Mouse (Mus musculus) NIH3T3 (cell line): Measurements from ENCODE around the gene Htra3.

Experiments used
- DNase-seq: peaks from one replicate; pipeline ENCODE4 v3.0.0-alpha.2; 2012; ENCODE audit warnings: low read depth

Gene Htra3

DNA sequence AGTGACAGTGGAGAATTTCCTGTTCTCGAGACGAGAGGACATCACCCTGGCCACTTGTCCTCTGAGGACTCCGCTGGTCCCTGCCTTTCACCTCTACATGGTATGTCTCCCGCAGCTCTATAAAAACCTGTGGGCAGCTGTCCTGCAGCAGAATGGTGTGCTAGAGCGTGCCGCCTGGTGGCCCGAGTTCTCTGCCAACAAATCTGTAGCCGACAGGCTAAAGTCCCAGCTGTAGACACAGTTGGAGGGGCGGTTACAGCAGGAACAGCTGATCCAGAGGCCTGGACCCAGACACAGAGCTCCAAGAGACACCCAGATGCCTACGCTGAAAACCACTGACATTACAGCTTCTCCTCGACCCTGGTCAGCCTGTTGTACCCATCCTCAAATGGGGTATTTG is 67.7 kb downstream of the Htra3 start:
- DNase-seq: no peak

DNA sequence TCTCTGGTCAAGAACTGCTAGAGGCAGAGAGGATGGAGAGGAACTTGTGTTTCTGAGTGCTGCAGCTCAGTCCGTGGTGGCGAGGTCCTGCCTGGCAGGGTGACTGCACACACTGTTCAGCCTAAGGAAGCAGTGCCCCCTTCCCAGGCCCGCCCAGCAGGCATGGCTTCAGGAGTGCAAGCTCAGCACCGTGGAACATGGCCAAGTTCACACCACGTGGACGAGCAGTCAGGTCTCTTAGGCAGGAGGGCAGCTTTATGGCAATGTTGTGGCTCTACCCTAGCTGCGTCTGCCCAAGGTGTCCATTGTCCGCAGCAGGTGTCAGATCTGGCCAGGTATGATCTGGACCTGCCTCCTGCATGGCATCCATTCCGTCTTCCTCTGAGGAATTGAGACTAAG is 68.4 kb downstream of the Htra3 start:
- no peak for DNase-seq

- no peak for DNase-seq
Measured at GRCm38 (mm10) chr5:35610381-35610780, 69.2 kb downstream of the Htra3 start.

DNA sequence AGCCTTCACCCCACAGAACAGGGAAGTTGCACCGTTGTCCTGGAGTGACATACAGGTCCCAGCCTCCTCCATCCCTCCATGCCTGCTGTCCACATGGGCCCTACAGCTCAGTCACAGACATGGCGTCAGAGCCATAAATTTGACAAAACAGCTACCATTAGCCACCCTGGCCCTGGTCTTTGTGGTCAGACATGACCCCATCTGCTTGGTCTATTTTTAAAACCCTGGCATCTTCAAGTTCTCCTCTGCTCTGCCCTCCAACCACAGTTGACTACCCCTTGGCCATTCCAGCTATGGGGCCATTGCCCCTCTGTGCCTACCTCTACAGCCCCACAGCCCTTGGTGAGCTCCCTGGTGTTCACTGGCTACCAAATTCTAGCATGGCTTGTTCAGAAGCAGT is 69.6 kb downstream of the Htra3 start:
- no peak for DNase-seq

DNA sequence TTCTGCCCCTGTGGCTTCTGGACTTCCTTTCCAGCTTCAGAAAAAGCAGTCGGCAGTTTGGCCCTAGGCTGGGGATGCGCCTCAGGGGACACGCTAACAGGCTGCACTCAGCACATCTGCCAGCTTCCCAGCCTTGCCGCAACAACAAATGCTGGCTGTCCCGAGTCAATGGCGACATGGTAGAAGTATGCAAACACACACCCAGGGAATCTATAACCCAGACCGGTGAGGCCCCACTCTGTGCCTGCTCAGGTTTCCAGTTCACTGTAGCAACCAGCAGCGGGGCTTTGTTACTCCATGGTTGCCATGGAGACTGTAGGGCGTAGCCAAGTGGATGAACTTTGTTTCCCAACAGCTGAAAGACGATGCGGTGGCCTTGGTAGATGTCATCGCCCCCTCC is 70.2 kb downstream of the Htra3 start:
- peak; percentile 59 for DNase-seq

- DNase-seq: no peak
Measured at GRCm38 (mm10) chr5:35608559-35608958, 71.0 kb downstream of the Htra3 start.

DNA sequence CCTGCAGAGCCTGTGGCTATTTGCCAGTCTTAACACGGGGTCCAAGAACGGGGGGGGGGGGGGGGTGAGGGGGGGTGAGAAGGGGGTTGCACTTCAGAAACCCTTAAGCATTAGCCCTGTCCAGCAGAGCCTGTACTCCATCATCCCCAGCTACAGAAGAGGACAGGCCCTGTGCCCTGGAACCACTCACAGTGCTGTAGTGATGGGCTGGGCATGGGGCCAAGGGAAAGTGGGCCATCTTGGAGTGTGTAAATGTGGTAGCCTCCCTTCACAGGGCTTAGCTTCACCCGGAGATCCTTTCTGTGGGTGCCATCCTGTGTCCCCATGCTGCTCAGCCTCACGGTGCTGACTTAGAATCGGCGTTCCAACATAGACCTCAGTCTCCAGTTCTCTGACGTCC is 71.8 kb downstream of the Htra3 start:
- DNase-seq: peak; percentile 34

- no peak for DNase-seq
Measured at GRCm38 (mm10) chr5:35606800-35607199, 72.8 kb downstream of the Htra3 start.

GRCm38 (mm10) chr5:35605355-35605754 is 74.2 kb downstream of the Htra3 start:
- peak; percentile 20 for DNase-seq
